Mouse (Mus musculus) brain, embryonic 14.5 days (tissue): ENCODE measurements around the gene Zbtb20. TPM values are rescaled to one million over a fixed set of nuclear protein-coding genes. Genes with fewer than 3 reads are reported as not detected.

ENCODE experiments used
- DNase-seq: peaks from one replicate; pipeline ENCODE4 v3.0.0-alpha.2; 2011; ENCODE audit warnings: low read depth
- CTCF ChIP-seq: fragments of 200-500 bp; IDR thresholded peaks from 2 replicates; pipeline ENCODE4 v1.5.1; 2012; ENCODE audit warnings: inconsistent platforms, mild to moderate bottlenecking, moderate library complexity, borderline replicate concordance; ENCODE audit not compliant: insufficient read depth, insufficient read length; ENCODE audit errors: extremely low read depth
- POLR2A ChIP-seq: fragments of 200-500 bp; IDR thresholded peaks from 2 replicates; pipeline ENCODE4 v1.6.1; 2012; ENCODE audit warnings: mild to moderate bottlenecking, inconsistent platforms, borderline replicate concordance; ENCODE audit not compliant: poor library complexity, insufficient read depth, insufficient read length, severe bottlenecking; ENCODE audit errors: extremely low read depth
- polyA plus RNA-seq: library from polyadenylated mRNA; depleted of rRNA; stranded (reverse); fragments of >200 nt; gene quantifications from 2 replicates; pipeline ENCODE4 v1.2.3, GENCODE M21; 2012

The Zbtb20 gene
- polyA plus RNA-seq, 1 experiment, result 18.0 TPM

- DNase-seq, result no peak
- TF ChIP-seq POLR2A (no peak), CTCF (no peak)
Measured at GRCm38 (mm10) chr16:43335824-43336215, 460.1 kb downstream of the Zbtb20 start.

GRCm38 (mm10) chr16:43340712-43341111 lies 465.0 kb downstream of the Zbtb20 start:
- DNase-seq, result no peak
- TF ChIP-seq CTCF, result no peak
- TF ChIP-seq POLR2A, result no peak

DNA sequence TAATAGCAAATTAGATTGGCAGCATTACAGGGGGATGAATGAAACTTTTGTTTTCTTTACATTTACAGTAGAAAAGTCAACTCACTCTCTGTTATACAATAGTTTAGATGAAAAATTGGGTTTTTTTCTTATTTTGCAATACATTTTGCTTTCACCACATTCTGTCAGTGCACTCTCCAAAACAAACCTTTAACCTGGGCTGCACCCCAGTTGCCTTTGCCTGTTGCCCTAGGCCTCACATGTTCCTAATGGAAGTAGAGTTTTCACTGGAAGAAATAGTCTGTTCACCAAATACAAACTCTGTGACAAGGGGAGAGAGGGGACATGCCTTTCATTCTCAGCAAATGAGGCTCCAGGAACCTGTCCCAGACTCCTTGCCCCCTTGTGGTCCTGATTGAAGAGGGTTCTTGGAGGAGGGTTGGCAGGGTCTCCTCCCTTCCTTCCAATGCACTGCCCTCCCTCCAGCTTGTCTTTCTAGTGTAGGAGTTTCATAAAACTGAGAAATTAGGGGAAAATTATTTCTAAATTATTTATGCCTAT lies 466.3 kb downstream of the Zbtb20 start:
- DNase-seq, result peak; percentile 66
- TF ChIP-seq CTCF (no peak), POLR2A (no peak)

- DNase-seq, result no peak
- TF ChIP-seq POLR2A (no peak), CTCF (no peak)
Measured at GRCm38 (mm10) chr16:43346094-43346493, 470.4 kb downstream of the Zbtb20 start.

DNA sequence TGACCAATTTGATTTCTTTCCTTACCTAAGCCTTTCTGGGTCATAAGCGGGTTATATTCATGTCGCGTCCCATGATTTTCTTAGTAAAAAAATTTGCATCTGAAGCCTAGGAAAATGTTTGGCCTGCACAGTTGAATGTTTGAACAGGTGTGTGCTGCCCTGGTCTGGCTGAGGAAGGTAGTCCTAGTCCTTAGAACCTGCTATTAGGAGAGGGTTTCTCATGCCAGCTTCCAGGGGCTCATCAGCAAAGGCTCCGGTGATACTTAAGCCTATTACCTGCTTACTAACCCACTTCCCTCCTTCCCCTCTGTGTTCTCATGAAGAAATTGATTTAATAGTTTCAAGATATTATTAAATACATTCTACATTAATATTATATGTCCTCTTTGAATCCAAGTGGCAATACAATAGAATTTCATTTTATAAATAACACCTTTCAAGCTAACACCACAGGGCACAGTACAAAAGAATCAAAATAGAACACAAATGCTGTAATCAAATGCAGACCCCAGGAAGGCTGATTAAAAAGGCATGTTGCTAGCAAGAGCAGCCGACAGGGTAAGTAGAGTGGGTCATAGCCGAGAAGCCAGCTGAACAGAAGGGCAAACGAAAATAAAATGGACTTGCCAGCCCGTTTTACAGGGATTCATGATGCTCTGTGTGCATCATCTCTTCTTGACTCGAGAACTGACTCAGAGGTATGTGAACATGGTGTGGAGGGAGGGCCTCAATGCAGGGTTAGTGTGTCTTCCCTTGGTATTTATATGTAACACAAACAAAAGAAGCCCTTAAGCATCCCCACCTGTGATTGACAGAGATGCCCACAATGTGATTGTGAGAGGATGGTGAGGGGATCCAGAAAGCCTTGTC lies 480.3 kb downstream of the Zbtb20 start:
- no peak for DNase-seq
- TF ChIP-seq POLR2A, result no peak
- no peak for TF ChIP-seq CTCF

DNA sequence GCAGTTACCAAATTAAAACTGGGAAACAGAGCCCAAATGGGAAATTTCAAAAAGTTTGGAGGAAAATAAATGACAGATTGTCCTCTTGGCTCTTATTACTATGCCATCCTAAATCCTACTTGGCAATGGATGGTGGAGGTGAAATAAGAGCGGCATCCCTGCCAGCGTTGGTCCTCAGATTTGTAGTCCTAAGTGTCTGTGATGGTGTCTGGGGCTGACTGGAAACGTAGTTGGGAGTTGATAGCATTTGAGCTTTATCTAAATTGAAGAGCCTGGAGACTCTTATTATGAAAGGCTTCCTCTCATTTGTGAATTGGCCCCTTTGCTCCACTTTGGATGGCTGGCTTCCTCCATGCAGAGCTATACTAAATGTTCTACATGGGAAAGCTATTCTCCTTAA lies 483.9 kb downstream of the Zbtb20 start:
- no peak for TF ChIP-seq CTCF
- TF ChIP-seq POLR2A, result no peak
- no peak for DNase-seq

DNA sequence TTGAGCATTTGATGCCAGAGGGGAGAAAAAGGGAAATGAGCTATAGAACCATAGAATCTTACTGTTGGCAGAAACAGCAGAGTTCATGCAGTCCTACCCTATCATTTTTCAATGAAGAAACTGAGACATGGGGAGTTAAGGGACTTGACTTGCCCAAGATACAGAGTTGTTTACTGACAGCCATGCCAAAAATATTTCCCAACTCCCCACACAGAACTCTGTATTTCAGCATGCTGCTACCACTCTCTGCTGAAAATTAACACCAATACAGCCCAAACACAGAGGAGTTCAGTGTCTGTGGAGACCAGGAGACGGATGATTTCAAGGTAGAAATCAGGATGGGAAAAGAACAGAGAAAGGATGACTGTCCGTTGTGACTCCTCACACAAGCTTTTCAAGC lies 484.4 kb downstream of the Zbtb20 start:
- TF ChIP-seq CTCF, result no peak
- TF ChIP-seq POLR2A, result no peak
- DNase-seq, result no peak

DNA sequence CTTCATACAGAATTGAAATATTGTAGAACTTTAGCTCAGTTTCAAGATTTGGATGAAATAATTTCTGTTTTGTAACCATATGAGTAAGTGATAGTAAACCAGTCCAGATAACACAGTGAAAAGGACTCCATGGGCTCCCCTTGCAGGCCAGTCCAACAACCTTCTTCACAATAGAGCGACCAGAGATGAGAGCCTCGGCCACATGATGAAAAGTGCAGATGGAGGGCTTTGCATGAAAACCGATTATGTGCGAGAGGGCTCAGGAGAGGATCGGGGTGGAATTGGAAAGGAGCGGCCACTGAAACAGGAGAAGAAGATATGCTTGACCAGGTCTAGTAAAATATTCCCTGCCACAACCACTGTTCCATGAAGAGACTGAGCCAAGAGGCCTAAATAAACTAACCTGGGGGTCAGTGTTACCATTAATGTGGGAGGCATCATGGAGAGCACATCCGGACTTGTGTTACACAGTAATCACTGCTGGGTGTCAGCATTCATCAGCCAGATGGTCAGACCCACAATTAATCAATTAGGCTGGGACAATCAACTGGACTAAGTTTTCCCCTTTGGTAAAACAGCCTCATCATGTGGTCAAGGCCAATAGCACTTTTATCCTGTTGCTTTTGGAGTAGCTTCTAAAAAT lies 485.3 kb downstream of the Zbtb20 start:
- DNase-seq, result no peak
- TF ChIP-seq CTCF (no peak), POLR2A (no peak)

DNA sequence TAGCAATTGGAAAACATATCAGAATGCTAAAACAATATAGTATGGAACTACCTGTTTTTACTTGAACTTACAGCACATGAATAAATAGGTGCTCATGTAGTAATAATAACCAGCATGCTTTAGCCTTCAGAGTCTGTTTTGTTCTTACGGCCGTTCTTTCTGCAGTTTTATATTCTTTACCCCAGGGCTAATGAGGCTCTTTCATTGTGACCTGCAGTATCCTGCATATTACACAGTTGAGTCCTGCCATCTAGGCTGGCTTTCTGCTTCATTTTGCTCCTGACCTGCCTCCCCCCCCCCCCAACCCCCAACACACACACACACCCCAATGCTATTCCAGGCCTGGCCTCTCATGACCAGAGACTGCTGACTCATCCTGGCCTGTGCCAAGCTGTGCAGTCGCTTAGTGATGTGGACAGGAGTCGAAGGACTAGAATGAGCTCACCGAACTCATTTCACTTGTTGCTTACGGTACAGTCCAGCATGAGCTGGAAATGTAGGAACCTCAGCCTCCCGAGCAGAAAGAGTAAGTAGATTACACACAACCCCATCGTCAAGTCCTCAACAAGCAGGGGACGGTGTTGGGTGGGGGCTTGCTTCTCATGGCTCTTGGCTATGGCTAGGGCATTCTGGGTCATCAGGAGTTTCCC lies 487.1 kb downstream of the Zbtb20 start:
- peak; percentile 58 for DNase-seq

GRCm38 (mm10) chr16:43363316-43363715 lies 487.6 kb downstream of the Zbtb20 start:
- DNase-seq, result no peak
- TF ChIP-seq POLR2A, result no peak
- TF ChIP-seq CTCF, result no peak

More for the DNA sequence above, 487.1 kb downstream of the Zbtb20 start:
- no peak for TF ChIP-seq CTCF
- TF ChIP-seq POLR2A, result no peak
